In the genomic region with DNA sequence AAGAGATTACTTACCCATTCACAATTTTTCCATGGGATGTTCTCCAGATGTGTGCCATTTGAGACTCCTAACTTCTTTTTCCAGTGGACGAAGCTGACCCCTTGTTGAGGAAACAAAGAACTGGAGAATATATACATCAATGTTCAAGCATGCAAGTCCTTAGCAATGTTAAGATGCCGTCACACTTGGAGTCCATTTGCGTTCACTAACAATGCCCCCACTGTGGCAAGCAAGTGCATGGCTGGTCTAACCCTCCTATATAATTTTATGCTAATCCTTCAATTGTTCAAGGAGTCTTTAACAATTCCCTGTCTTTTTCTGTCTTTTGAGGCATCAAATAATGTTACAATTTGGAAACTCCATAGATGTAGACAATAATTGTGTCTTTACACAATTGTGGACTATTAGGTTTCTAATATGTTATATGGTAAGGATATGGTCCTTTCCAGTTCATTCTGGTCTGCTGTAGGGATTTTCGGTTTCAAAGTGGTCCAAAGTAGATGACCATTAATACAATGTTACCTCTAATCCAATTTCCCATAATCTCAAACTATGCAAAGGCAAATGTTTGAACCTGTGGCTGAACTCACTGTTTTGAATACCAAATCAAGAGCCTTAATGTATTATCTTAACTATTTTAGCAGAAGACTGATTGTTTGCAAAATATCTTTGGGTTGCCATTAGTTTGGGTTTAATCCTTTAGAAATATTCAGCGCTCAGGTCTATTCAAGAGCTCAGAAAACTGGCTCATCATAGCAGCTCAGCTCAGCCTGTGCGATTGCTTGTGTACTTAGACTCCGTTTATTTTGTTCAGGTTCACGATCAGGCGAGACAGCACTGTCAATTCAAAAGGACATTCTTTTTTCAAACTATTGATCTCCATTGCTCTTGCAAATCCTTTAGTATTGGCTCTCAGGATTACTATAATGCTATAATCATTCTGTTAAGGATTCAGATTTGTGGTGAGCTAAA, we compare ENCODE assay signal across 16 mouse cellular contexts.
"Had no signal": no experiment of that assay in that cellular context is flagged by ENCODE, and none has a peak within 500 bp of the region (broad histone marks: within the 10 kb centered on the region; RNA-seq: fewer than 3 reads in every experiment).

No protein-coding gene starts in this region.

- H3K4me2 ChIP-seq: limb, embryonic 12.5 days; liver, embryonic 13.5 days; lung, embryonic 15.5 days had no signal

- H3K27me3 ChIP-seq: limb, embryonic 12.5 days; liver, embryonic 13.5 days; lung, embryonic 15.5 days; megakaryocyte, embryonic 14.5 days had no signal

- H3K36me3 ChIP-seq: limb, embryonic 12.5 days; liver, embryonic 13.5 days; lung, embryonic 15.5 days had no signal

- ATAC-seq: intestine, postnatal 0 days; liver, postnatal 0 days had no signal

- H3K9ac ChIP-seq: limb, embryonic 12.5 days; liver, embryonic 13.5 days; liver, postnatal 0 days; lung, embryonic 15.5 days had no signal

- H3K4me1 ChIP-seq: limb, embryonic 12.5 days; liver, embryonic 13.5 days; lung, embryonic 15.5 days; megakaryocyte, embryonic 14.5 days had no signal

- H3K27ac ChIP-seq: limb, embryonic 12.5 days; liver, embryonic 13.5 days; lung, embryonic 15.5 days; macrophage had no signal

- H3K9me3 ChIP-seq: limb, embryonic 12.5 days; liver, embryonic 13.5 days; lung, embryonic 15.5 days; megakaryocyte, embryonic 14.5 days had no signal

- DNase-seq: kidney, adult 8-10 months; kidney, postnatal 25 days; layer of hippocampus, adult 9-11 months; layer of hippocampus, postnatal 36 days; liver; liver, embryonic 13.5 days; liver, postnatal 0 days; lung, postnatal 14 days; right cerebral cortex, adult 18-20 months; right cerebral cortex, postnatal 25 days; thymus, postnatal 36 days had no signal

- H3K4me3 ChIP-seq: limb, embryonic 12.5 days; liver, embryonic 13.5 days; lung, embryonic 15.5 days; megakaryocyte, embryonic 14.5 days had no signal
